Mouse (Mus musculus) testis, postnatal 14 days (tissue): ENCODE measurements around the gene Tmsb10.

Source experiments
- DNase-seq: peaks from one replicate; pipeline ENCODE4 v3.0.0; 2021; ENCODE audit warnings: low spot score

Tmsb10 gene

DNA sequence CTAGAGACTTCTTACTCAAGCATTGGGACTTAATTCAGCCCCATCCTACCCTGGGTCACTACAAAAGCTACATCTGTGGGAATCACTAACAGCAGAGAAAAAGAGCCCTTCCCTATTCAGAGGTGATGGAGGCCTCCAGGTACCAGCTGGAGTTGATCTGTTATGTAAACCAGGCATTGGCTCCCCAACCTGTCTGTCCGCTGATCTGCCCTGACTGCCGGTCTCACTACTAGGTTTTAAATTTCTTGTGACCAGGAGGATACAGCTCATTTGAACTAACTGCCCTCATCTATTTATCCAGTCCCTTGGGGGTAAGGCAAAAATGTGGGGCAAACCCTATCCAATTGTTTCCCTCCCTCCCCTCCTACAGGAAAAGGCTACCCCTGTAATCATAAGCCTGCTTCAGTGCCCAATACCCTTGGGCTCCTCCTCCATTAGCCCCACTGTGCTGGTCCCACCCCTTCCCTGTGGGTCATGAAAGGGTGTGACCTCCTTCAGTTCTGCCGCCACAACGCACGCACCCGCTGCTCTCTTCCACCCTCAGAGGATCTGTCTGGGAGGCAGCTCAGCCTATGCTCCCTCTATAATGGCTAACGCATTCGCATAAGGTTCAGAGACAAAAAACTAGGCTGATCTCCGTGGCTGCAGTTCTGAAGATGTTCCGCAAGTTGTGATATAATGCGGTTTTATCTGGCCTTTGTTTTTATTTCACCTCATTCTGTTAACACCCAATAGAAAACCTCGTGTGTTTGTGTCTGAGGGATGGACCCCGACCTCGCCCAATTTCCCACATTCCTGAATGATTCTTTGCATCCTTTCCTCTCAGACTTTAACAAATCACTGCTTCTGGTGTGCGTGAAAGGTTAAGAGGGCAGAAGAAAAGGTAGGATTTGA lies 2.1 kb downstream of the Tmsb10 start:
- DNase-seq: no peak

DNA sequence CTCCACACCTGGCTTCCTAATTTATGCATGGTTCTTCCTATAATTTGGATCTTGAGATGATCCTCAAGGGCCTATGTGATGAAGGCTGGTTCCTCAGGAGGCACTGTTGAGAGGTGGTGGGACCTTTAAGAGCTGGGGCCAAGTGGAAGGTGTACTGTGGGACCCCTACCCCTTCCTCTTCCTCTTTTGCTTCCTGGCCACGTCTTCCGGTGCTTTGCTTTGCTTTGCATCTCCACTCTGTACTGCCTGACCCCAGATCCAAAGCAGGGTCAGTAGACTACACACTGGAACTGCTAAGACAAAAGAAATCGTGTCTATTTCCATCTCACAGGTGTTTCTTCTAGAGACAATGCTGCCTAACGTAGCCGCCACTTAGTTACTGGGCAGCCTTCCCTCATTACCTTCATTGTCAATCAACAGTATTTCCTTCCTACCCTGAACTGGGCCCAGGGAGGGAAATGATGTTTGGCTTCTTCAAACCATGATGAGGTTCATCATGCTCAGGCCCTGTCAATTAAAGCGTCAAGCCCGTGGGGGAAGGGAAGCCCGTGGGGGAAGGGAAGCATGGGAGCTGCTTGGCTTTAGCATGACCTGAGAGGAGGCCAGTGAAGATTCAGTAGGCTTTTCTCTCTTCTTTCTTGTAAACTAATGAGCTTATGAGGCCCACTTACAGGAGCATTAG lies 2.9 kb downstream of the Tmsb10 start:
- DNase-seq: no peak

DNA sequence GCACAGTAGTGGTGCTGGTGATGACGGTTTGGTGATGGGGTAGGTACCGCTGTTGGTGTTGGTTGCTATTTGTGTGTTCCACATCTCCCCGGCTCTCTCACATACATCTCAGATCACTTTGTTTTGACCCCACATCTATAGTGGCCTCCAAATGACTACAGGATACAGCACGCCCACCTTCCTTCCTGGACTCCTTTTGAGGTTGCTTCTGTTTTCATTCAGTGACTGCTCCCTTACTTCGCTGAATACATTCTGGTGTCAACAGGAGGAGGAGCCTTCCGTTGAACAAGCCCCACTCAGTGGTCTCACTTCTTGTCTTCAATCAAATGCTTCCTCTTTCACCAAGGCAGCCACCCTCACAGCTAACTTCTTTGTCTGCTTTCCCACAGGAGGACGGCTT lies 3.8 kb downstream of the Tmsb10 start:
- no peak for DNase-seq

GRCm38 (mm10) chr6:72952967-72953366 lies 5.6 kb downstream of the Tmsb10 start:
- no peak for DNase-seq

- no peak for DNase-seq
Observed at GRCm38 (mm10) chr6:72952221-72952620, 6.3 kb downstream of the Tmsb10 start.

GRCm38 (mm10) chr6:72949161-72949756 lies 9.3 kb downstream of the Tmsb10 start:
- no peak for DNase-seq

DNA sequence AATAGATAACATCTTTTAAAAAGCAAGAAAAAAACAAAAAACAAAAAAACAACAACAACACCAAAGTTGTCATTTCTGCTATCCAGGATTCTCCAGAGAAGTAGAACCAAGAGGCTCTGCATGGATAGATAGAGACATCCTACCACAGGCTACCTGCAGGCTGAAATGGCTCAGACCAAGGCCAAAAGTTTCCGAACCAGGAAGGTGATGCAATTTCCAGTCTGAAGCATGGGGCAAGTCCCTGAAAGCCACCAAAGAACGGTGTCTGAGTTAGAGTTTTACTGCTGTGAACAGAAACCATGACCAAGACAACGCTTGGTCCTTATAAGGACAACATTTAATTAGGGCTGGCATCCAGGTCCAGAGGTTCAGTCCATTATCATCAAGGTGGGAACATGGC lies 10.2 kb downstream of the Tmsb10 start:
- DNase-seq: no peak

DNA sequence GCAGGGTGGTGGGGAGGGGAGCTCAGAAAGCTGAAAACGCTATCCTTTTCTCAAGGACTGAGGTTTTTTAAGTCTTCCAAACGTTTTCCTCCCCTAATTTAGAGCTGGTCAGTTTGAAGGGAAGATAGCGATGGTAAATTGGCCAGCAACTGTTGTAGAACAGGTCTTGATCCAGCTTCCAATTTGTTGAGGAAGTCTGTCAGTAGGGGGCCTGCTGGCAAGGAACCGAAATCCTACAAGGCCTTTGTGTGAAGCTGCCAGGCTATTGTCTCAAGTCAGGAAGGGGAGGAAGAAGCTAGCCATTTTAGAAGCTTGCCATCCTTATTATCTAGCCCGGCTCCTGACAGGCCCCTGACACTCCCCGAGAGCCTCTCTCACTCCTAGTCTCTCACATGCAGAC lies 10.6 kb downstream of the Tmsb10 start:
- no peak for DNase-seq

- DNase-seq: no peak
Observed at GRCm38 (mm10) chr6:72940493-72940892, 18.1 kb downstream of the Tmsb10 start.

GRCm38 (mm10) chr6:72937859-72938258 lies 20.7 kb downstream of the Tmsb10 start:
- no peak for DNase-seq

- DNase-seq: no peak
Observed at GRCm38 (mm10) chr6:72937430-72937829, 21.1 kb downstream of the Tmsb10 start.

DNA sequence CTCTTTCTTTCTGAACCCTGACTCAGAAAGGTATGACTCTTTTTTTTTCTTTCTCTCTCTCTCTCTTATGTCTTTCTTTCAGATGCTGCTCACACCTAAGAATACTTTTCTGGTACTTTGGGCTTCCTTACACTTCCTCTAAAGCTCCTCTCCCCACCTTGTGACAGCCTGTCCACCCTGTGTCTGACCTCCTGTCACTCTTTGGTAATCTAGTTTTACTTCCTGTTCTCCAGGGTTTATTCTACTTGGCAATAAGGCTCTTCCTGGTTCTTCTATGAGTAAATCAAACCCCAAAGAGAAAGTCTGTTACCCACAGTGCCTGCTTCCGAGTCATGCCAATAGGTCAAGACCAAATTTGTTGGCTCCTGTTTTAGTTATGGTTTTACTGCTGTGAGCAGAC lies 25.6 kb downstream of the Tmsb10 start:
- DNase-seq: no peak

DNA sequence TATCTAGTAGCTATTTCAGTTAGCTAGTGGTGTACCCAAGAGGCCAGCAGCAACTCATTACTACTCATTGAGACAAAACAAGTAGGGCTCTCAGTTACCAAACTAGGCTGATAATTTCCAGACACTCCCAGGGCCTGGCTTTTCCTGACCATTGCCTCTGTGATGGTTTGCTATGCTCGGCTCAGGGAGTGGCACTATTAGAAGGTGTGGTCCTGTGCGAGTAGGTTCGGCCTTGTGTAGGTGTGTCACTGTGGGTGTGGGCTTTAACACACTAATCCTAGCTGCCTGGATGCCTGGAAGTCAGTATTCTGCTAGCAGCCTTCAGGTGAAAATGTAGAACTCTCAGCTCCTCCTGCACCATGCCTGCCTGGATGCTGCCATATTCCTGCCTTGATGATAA lies 27.0 kb downstream of the Tmsb10 start:
- no peak for DNase-seq

GRCm38 (mm10) chr6:72929795-72930398 lies 28.7 kb downstream of the Tmsb10 start:
- DNase-seq: no peak

GRCm38 (mm10) chr6:72926755-72927482 lies 31.6 kb downstream of the Tmsb10 start:
- no peak for DNase-seq

DNA sequence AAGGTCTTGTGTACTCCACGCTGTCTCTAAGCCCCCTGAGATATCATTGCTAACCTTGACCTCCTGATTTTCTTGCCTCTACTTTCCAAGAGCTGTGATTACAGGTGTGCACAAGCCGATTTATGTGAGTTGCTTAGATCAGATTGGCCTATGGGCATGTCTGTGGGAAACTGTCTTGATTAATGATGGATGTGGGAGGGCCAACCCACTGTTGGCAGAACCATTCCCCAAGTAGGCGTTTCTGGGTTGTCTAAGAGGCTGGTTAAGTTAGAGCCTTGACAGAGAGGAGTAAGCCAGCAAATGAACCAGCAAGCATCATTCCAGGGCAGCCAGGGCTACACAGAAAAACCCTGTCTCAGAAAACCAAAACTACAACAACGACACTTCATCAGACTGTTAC lies 32.5 kb downstream of the Tmsb10 start:
- DNase-seq: no peak

DNA sequence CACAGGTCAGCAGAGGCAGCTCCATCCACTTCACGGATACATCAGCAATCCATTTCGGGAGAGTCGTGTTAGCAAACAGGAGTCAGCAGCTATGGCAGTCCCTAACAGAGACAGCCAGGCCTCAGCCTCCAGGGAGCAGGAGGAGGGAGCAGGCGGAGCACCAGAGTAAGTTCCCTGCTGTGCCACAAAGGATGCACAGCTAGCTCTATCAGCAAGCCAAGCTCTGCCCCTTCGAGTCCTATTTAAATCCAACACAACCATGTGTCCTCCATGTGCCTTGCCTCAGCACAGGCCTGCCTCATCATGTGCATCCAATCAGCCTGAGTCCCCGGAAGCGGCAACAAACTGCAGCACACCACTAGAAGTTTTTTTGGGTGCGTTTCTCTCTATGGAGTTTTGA lies 35.2 kb downstream of the Tmsb10 start:
- no peak for DNase-seq

DNA sequence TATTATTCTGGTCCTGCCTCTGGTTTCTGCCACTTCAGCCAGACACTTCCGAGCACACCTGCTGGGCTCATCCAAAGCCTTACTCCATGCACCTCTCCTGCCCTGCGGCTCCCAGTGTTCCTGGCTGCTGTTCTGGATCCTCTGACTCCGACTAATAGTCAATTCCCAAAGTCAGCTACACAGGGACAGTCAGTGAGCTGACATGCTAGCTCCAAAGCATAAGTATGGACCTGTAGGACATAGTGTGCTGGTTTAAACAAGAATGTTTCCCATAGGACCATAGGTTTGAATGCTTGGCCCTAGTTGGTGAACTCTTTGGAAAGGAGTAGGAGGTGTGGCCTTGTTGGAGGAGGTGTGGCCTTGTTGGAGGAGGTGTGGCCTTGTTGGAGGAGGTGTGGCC lies 37.5 kb downstream of the Tmsb10 start:
- DNase-seq: no peak

DNA sequence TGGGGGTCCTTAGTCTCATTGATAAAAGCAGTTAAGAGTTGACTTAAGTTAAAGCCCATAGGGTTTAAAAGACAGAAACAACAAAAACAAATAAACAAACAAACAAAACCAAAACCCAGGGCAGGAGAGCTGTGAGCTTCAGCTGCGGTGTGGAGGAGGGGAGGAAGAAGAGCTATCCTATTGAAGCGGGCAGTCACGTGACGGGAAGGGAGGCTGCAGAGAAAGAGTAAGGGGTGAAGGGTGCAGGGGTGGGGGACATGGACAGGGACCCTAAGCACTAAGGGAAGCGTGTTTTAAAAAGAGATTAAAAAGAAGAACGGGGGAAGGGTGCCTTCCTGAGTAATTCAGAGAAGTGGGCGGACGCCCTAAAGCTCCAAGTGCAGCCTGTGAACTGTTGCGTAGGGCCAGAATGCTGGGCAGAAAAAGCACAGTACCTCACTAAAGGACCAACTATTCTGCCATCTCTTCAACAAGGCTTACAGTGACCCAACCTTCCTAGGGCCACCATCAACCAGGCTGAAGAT lies 40.0 kb downstream of the Tmsb10 start:
- DNase-seq: no peak

DNA sequence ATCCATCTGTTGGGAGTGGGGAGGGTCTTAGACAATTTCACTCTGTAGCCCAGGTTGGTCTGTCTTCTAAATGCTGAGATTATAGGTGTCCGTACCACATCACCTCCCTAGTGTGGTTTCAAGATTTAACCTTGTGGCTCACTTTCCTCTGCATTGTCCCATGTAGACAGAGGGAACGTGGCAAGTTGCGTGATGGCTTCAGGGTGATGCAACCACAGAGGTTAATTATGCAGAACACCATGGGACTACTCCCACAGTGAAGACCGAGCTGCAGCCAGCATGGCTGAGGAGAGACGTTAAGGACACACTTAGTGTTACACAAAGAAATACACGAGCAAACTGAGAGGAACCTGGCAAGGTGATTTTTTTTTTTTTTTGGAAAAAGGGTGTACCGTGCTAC lies 42.2 kb downstream of the Tmsb10 start:
- no peak for DNase-seq

DNA sequence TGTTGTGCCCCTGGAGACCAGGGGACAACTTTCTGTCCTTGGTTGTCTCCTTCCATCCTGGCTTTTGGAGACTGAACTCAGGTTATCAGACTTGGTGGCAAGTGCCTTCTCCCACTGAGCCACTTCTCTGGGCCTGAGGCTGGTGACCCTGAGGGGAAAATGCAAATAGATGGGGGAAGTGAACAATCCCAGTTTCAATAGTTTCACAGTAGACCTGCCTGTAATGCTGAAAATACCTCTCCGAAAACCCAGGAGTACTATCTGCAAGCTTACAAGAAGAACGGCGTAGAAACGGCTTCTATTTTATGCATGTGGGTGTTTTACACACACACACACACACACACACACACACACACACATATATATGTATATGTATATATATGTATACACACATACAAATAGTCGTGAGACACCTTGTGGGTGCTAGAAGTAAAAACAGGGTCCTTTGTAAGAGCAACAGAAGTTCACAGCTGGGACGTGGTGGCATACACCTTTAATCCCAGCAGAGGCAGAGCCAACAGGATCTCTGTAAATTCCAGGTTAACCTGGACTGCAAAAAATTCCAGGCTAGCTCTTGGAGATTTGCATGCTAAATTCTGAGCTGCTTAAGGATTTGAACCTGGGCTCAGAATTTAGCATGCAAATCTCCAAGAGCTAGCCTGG lies 44.3 kb downstream of the Tmsb10 start:
- no peak for DNase-seq
